Mouse (Mus musculus) spleen, adult 12 weeks (tissue): ENCODE measurements around the gene Hist1h3b.
A peak's percentile ranks its signal among the peaks of the same experiment; 100 is the strongest.
"Not testable (repeated sequence)": the region's sequence is repeated elsewhere in the genome, so short reads cannot be mapped to it uniquely, and the experiment has no call there.

Experiments used
- DNase-seq: peaks from one replicate; pipeline ENCODE4 v3.0.0; 2022; ENCODE audit warnings: low spot score

Hist1h3b gene

GRCm38 (mm10) chr13:23752067-23752741 lies at the start of gene Hist1h3b:
Gene Hist1h3b (plus strand): TSS chr13:23752267.
- peak; percentile 80 for DNase-seq

GRCm38 (mm10) chr13:23702801-23703200 lies 49.3 kb upstream of the Hist1h3b start:
- not testable (repeated sequence) for DNase-seq

GRCm38 (mm10) chr13:23705751-23706356 lies 46.2 kb upstream of the Hist1h3b start:
- DNase-seq, result no peak

DNA sequence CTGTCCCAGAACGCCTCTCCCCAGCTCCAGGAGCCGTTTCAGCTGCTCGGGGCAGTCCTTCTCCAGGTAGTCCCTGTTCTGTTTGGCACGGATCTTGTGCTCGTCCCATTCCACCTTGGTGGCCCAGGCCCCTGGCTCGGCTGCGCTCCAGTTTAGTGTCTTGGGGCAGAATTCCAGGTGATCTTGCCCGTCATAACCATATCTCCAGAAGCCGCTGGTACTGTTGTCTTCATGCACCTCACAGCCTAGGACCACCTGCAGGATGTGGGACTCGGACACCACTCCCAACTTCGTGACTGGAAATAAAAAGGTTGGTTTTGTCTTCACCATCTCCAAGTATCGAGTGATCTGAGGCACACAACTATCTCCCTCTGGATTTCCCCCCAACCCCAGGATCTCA lies 45.3 kb upstream of the Hist1h3b start:
- no peak for DNase-seq

GRCm38 (mm10) chr13:23708041-23708440 lies 44.0 kb upstream of the Hist1h3b start:
- no peak for DNase-seq

- no peak for DNase-seq
Measured at GRCm38 (mm10) chr13:23708654-23709053, 43.4 kb upstream of the Hist1h3b start.

DNA sequence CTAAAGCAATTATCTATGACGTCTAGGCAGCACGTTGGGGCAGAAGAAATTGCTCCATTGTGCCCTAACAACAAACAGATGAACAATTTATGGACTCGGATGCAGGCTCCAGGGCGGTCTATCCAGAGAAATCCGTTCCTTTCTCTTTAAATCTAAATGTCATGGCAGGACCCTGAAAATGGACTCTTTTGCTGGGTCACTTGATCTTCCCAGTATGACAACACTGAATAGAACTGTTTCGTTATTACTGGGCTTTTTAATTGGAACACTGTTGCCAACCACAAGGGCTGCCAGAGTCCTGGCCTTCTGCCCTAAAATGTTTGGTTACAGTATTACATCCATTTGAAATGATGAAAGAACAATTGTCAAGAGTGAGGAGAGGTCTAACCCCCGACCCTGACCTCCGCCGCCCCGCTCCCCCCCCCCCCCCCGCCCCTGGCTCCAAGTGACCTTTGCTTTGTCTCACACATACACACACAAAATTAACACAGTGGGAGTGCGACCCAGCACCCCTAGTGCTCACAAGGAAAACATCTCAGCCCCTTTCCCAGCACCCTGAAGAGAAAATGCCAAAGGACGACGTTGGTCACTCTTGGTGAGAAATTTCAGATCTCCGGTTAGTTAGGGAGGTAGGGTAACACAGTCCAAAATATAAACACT lies 42.2 kb upstream of the Hist1h3b start:
- DNase-seq, result no peak

DNA sequence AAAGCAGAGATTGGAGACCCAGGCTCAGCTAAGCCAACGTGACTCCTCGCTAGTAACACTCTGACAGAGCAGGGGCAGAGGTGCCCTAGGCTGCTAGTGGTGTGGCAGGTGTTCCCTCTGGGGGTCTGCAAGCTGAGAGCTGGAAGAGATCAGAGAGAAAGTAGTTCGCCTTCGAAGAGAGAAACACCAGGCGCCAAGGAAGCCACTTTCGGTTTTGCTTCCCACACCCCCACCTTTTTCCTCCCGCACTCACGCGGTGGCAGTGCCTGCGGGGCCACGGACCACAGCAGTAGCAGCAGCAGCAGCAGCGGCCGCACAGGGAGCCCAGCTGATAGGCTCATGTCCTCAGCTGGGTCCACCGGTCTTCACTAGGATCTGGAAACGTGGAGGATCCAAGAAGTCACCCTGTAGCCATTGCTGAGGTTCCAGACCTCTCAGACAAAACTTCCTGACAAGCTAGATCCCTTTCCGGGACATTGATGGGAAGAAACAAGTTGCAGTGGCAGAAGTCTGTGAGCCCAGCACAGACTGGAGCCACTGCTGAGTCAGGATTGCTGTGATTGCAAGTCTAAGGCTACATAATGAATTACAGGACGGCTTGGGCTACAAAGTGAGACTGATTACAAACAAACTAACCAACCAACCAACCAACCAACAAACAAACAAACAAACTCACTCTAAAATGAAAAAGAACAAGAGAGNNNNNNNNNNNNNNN lies 41.5 kb upstream of the Hist1h3b start, which contains the start of gene Hfe:
Hfe (minus strand) TSS at position 481 of the 716 bp plus-strand sequence.
- DNase-seq, result peak; percentile 35

GRCm38 (mm10) chr13:23716261-23717042 lies 35.6 kb upstream of the Hist1h3b start:
- no peak for DNase-seq

GRCm38 (mm10) chr13:23717176-23717575 lies 34.9 kb upstream of the Hist1h3b start:
- DNase-seq, result no peak

DNA sequence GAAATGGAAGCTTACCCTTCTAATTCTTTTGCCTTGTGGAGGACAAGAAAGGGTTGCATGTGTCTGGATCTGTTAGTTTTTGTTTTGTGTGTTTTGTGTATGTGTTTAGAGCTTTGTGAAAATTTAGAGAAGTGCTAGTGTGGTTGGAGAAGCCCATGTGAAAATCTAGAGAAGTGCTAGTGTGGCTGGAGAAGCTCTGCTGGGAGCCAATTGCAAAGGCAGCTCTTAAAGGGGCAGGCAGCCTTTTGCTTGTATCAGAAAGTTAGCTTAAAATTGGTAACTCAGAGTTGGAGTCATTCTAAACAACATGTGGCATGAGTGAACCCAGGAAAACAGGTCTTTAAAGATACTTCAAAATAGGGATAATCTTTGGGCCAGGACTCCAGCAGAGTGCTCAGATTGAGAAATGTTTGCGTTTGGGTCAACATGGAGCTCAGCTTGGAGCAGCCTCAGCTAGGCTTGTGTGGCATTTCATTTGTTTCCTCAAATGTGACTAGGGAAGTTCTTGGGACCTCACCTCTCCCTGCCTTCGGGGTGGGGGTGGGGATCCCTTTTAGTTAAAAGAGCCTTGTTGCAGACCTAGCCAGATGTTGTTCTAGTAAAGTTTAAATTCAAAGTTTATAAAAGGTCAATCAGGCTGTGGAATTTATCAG lies 34.3 kb upstream of the Hist1h3b start:
- DNase-seq, result not testable (repeated sequence)

DNA sequence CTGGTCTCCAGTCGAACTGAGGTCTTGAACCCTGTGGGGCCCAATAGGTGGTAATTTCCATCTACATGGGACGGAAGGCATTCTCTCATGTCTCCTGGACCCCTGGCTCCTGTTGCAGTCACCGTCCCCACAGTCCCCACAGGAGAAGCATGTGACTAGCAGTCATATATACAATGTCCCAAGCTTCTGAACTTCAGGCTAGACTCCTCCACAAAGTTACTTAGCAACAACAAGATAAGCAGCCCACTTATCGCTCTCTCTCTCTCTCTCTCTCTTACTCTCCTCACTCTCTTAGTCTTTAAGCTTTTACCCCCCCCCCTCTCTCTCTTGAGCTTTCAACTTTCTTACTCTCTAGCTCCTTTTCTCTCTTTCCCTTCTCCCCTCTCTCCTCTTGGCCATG lies 27.8 kb upstream of the Hist1h3b start:
- no peak for DNase-seq

- DNase-seq, result no peak
Measured at GRCm38 (mm10) chr13:23725213-23725612, 26.9 kb upstream of the Hist1h3b start.

DNA sequence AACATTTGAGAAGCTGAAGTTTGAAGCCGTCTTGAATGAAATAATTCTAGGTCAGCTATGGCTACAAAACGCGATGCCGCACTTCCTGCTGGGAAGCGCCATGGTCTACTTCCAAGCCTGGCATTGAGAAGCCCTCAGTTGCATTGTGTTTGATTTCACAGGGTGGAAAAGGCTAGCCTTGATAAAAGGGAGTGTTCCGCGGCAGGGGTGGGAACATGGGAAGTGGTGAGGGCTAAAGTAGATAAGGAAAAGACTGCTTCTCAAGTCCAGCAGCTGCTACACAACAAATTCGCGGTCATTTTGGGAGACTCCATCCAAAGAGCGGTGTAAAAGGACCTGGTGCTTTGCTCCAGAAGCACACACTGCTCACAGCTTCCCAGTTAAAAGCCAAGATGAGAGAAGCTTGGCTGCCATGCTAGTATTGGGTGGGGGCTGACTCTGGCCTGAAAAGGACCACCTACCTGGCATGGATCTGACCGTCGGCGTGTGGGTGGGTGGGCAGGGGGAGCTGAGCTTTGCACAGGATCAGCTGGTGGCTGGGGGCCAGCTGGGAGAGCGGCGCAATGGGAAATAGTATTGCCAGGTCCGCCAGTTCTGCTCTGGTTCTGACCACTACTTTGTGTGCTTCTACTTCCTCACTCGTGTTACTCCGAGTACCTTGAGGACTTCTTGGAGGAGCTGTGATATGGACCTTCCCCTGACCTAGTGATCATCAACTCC lies 23.4 kb upstream of the Hist1h3b start:
- no peak for DNase-seq

DNA sequence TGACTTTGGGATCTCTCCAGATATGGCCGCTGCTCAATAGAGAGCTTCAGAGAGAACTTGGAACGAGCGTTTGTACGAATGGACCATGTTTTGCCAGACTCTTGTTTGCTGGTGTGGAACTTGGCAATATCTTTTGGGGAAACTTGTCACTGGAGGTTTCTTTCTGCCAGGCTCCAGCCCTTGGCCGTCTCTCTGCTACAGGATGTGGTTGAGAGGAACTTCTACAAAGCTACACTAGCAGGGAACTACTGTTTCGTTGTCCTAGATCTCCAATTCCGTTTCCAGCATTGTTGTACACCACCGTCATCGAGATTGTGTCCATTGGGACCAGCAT lies 22.9 kb upstream of the Hist1h3b start:
- DNase-seq, result no peak

DNA sequence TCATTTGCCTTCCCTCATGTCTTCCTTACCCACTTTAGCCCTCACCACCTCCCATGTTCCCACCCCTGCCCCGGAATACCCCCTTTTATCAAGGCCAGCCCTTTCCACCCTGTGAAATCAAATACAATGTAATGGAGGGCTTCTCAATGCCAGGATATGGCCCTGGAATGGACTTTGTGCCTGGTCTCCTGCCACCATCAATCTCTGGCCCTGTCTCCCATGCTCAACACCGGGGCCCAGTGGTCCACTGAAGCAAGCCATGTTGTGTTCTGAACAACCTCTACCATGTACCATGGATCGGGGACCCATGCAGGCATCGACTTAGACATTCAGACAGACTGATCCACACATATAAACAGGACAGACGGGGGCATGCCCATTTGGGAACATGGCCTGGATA lies 22.4 kb upstream of the Hist1h3b start:
- no peak for DNase-seq

GRCm38 (mm10) chr13:23730479-23730878 lies 21.6 kb upstream of the Hist1h3b start:
- no peak for DNase-seq

DNA sequence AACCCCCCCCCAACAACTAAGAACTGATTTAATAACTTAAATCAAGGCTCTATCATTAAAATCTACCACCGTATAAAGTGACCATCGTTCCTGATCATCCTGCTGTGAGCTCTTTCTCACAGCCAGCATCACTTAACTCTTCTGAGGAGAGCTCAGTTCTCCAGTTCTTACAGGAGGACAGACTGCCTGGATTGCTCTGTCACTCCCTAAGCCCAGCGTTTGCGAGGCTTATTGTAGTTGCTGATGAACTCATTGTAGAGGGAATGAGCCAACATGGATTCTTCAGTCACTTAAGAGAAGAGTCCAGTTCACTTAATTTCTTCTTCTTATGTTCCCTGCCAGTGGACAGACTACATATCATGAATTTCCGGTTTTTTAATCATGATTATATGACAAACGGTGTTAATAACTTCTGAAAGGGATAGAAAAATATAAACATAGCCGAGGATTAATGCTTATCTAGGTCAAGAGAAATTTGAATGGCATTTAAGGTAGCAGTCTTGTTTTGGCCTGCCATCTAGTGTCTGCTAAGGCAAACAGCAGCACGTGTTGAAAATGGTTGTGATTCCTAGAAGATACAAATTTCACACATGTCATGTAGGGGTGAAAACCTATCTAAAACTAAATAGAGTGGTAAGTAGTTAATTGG lies 19.8 kb upstream of the Hist1h3b start:
- no peak for DNase-seq

DNA sequence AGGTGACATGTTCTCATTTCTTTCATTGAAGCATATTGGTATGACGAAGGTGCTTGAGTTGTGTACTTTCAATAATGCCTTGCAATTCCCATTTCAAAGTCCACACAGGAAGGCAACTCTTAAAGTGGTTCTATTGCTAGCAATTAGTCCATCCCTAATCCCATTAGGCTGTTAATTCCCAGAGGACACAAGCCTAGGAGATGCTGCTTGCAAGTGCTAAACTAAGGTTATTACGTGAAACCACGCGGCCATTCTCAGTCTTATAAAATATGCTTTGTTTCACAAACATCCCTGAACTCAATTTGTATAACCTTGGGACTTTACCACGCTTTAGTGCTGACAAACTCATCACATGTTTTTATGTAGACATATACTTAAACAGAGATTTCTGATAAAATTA lies 15.0 kb upstream of the Hist1h3b start:
- DNase-seq, result no peak

GRCm38 (mm10) chr13:23738041-23738440 lies 14.0 kb upstream of the Hist1h3b start:
- DNase-seq, result no peak
